Mouse (Mus musculus): ENCODE data around the gene Gm17334. TPM values are rescaled to one million over a fixed set of nuclear protein-coding genes. Genes with fewer than 3 reads are reported as not detected.

The Gm17334 gene
- polyA plus RNA-seq, 1 experiment from 2014 or later: not detected

DNA sequence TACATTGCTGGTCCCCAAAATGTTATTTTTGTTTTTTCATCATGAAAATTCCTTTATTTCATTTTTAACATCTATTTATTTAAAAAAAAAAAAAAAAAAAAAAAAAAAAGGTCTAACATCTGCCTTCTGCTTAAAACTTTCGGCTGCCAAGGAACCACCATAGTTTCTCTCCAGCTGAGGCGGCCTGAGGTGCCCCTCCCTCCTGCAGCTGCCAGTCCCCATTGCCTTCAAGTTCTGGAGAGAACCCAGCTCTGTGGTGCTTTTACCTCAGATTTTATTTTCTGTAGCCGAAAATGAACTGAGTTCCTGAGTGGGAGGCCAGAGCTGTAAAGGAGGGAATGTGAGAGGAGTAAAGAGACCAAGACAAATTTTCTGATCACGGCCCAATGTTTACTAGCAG lies 23.7 kb downstream of the Gm17334 start:
- no peak overlapping the region for H3K4me3 ChIP-seq
- no peak for ATAC-seq (ENCODE audit: low FRiP score, low read depth)
- H3K27ac ChIP-seq: no peak overlapping the region
- no peak overlapping the region for H3K4me2 ChIP-seq (replicated peaks)
- no peaks in the 10 kb centered on the region for H3K4me1 ChIP-seq
- WGBS: 72% methylated on average over 4 of the region's 4 CpGs
- H3K27me3 ChIP-seq (replicated peaks): no peaks in the 10 kb centered on the region
- no peak overlapping the region for H3K9ac ChIP-seq
- no peaks in the 10 kb centered on the region for H3K9me3 ChIP-seq
- no peaks in the 10 kb centered on the region for H3K36me3 ChIP-seq

DNA sequence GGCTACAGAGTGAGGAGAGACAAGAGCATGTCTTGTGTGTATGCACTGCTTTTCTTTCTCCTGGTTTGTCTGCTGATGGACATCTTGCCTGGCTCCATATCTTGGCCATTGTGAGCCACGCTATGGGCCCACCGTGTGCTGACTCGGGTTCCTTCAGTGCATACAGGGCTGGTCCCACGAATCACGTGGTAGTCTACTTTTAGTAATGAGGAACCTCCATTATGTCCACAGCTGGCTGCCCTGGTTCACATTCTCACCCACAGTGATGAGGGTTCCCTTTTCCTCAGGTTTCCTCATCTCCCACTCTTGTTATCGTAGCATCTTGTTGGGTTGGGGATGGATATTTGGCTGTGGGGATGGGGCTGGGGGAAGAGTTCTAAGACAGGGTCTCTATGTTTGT lies 24.4 kb downstream of the Gm17334 start:
- Histone ChIP-seq H3K27ac (no peak overlapping the region), H3K27me3 (replicated peaks) (no peaks in the 10 kb centered on the region), H3K4me2 (replicated peaks) (no peak overlapping the region), H3K9ac (no peak overlapping the region), H3K4me3 (no peak overlapping the region), H3K4me1 (no peaks in the 10 kb centered on the region), H3K36me3 (no peaks in the 10 kb centered on the region), H3K9me3 (no peaks in the 10 kb centered on the region)
- WGBS: 88% methylated on average over 6 of the region's 6 CpGs
- no peak for ATAC-seq (ENCODE audit: low FRiP score, low read depth)

DNA sequence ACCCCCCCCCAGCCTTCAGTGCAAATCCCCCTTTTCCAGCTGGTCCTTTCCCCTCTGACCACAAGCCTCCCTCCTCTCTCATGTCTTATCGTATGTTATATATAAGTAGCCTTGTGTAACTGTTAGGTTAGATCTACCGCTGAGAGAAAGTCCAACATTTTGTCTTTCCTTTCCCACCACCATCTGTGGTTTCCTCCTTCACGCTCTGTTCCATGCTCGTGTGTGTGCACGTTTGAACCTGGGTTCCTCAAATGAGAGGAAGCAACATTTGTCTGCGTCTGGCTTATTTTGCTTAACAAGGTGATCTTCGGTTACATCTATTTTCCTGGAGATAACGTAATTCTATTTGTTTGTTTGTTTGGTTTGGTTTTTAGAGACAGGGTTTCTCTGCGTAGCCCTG lies 25.0 kb downstream of the Gm17334 start:
- WGBS: 93% methylated on average over 9 of the region's 9 CpGs
- ATAC-seq (ENCODE audit: low FRiP score, low read depth): no peak
- H3K36me3 ChIP-seq: no peaks in the 10 kb centered on the region
- H3K27me3 ChIP-seq (replicated peaks): no peaks in the 10 kb centered on the region
- no peak overlapping the region for H3K9ac ChIP-seq
- no peak overlapping the region for H3K4me3 ChIP-seq
- H3K4me1 ChIP-seq: no peaks in the 10 kb centered on the region
- no peaks in the 10 kb centered on the region for H3K9me3 ChIP-seq
- H3K27ac ChIP-seq: no peak overlapping the region
- H3K4me2 ChIP-seq (replicated peaks): no peak overlapping the region

DNA sequence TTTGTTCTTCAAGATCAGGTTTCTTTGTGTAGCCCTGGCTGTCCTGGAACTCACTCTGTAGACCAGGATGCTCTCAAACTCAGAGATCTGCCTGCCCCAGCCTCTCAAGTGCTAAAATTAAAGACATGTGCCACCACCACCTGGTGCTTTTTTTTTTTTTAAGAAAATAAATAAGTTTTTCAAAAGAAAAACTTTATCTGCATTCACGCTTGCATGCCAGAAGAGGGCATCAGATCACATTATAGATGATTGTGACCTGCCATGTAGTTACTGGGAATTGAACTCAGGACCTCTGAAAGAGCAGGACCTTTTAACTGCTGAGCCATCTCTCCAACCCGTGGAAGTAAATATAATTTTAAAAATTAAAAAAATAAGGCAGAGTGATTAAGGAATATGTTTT lies 27.7 kb downstream of the Gm17334 start:
- Histone ChIP-seq H3K4me2 (replicated peaks) (no peak overlapping the region), H3K36me3 (no peaks in the 10 kb centered on the region), H3K4me3 (no peak overlapping the region), H3K9me3 (no peaks in the 10 kb centered on the region), H3K9ac (no peak overlapping the region), H3K4me1 (no peaks in the 10 kb centered on the region), H3K27ac (no peak overlapping the region), H3K27me3 (replicated peaks) (no peaks in the 10 kb centered on the region)
- 92% methylated on average over 2 of the region's 2 CpGs for WGBS
- no peak for ATAC-seq (ENCODE audit: low FRiP score, low read depth)

DNA sequence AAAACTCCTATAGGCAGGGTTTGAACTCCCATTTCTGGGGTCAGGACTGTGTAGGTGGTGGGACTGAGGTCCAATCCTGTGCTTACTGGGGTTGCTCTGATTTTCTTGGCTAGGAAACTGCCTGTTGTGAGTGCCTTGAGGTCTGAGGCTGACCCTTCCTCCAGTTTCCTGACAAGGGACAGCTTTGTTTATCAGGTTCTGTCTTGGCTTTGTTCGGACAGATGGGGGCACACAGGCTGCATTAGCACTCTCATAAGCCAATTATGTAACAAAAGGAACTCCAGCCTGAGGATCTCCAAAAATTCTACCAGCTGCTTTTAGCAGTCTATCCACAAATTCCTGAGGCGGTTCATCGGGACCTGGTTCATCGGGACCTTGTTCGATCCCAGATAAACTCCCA lies 30.6 kb downstream of the Gm17334 start:
- no peak overlapping the region for H3K27ac ChIP-seq
- H3K9me3 ChIP-seq: no peaks in the 10 kb centered on the region
- H3K27me3 ChIP-seq (replicated peaks): no peaks in the 10 kb centered on the region
- no peaks in the 10 kb centered on the region for H3K4me1 ChIP-seq
- no peaks in the 10 kb centered on the region for H3K36me3 ChIP-seq
- no peak for ATAC-seq (ENCODE audit: low FRiP score, low read depth)
- no peak overlapping the region for H3K4me3 ChIP-seq
- no peak overlapping the region for H3K4me2 ChIP-seq (replicated peaks)
- WGBS: 52% methylated on average over 5 of the region's 5 CpGs
- H3K9ac ChIP-seq: no peak overlapping the region

DNA sequence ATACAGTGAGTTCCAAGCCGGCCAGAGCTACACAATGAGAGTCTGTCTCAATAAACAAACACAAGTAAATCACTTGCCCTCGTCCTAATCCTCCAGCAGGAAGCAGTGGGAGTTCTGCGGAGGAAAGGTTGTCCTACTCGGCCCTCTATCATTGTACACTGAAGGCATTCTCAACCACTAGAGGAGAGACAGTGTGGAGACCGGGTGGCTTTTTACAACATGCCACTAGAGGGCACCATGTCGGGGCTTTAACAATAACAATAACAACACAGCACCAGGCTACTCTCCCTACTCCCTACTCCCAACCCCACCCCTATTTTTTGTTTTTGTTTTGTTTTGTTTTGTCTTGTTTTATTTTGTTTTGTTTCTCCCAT lies 35.4 kb downstream of the Gm17334 start:
- no peak for ATAC-seq (ENCODE audit: low FRiP score, low read depth)
- no peaks in the 10 kb centered on the region for H3K9me3 ChIP-seq
- no peak overlapping the region for H3K4me3 ChIP-seq
- H3K36me3 ChIP-seq: no peaks in the 10 kb centered on the region
- H3K27me3 ChIP-seq (replicated peaks): no peaks in the 10 kb centered on the region
- no peak overlapping the region for H3K9ac ChIP-seq
- no peak overlapping the region for H3K27ac ChIP-seq
- H3K4me1 ChIP-seq: no peaks in the 10 kb centered on the region
- WGBS: 47% methylated on average over 6 of the region's 6 CpGs
- no peak overlapping the region for H3K4me2 ChIP-seq (replicated peaks)

DNA sequence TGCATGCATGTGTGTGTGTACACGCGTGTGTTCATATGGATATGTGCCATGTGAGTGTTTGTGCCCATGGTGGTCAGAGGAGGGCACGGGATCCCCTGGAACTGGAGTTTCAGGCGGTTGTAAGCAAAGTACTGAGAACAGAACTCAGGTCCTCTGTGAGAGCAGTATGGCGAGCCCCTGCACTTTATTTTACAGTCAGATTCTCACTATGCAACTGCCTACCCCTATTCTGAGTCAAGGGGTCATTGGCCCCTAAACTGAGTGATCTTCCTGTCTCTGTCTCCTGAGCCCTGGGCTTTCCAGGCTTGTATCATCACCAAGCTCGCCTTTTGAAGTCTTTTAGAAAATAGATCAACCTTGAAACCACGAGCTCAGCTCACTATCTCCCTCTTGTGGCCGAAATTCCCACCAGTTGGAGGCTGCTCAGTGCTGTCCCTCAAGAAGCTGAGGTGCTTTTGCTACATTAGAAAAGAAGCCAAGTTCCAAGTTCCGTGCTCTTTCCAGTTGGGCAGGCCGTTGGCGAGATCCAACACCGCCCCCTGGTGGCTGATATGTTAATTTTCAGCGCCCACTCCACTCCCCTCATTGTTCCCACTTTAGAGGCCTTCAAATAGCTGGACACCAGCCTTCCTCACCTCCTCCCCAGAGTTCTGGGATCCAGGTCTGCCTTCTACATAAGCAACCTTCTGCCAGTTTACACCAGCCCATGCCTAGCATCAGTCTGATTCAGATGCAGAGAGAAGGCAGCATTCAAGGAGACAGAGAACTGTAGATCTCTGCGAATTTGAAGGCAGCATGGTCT lies 36.0 kb downstream of the Gm17334 start:
- H3K36me3 ChIP-seq: no peaks in the 10 kb centered on the region
- no peaks in the 10 kb centered on the region for H3K4me1 ChIP-seq
- ATAC-seq (ENCODE audit: low FRiP score, low read depth): 0 out of 2 replicates have a peak, but pooled peaks have one; percentile 63
- no peaks in the 10 kb centered on the region for H3K27me3 ChIP-seq (replicated peaks)
- no peak overlapping the region for H3K4me3 ChIP-seq
- no peak overlapping the region for H3K4me2 ChIP-seq (replicated peaks)
- H3K9me3 ChIP-seq: no peaks in the 10 kb centered on the region
- H3K27ac ChIP-seq: no peak overlapping the region
- WGBS: 52% methylated on average over 14 of the region's 14 CpGs
- no peak overlapping the region for H3K9ac ChIP-seq

DNA sequence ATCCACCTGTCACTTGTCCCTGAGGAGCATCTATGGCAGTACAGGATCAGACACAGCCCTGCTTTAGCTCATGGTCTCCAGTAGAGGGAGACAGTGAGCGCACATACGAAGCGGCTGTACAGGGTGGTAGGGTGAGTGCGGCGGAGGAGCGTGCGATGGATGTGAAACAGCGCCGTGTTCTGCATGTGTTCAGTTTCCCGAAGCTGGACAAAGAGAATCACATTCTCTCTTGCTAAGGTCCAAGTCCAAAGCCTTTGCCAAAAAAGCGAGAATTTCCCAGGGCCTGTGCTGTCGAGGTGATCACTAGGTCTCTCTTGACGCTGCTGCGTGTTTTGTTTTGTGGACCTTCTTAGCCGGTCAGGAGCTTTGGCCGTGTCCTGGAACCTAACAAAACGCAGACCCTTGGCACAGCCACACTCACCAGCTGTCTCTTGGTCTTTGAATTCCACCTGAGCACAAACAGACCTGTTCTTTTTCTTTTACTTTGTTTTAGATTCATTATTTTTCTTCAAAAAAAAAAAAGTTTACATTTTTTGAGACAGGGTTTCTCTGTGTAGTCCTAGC lies 37.2 kb downstream of the Gm17334 start:
- H3K4me1 ChIP-seq: no peaks in the 10 kb centered on the region
- H3K4me3 ChIP-seq: no peak overlapping the region
- H3K4me2 ChIP-seq (replicated peaks): peak overlapping the region; percentile 50
- WGBS: 25% methylated on average over 17 of the region's 17 CpGs
- peak overlapping the region; percentile 35; the same call in 1 of the 2 replicates for H3K9ac ChIP-seq
- no peaks in the 10 kb centered on the region for H3K36me3 ChIP-seq
- no peaks in the 10 kb centered on the region for H3K27me3 ChIP-seq (replicated peaks)
- no peaks in the 10 kb centered on the region for H3K9me3 ChIP-seq
- ATAC-seq (ENCODE audit: low FRiP score, low read depth): peak; percentile 71
- no peak overlapping the region for H3K27ac ChIP-seq

DNA sequence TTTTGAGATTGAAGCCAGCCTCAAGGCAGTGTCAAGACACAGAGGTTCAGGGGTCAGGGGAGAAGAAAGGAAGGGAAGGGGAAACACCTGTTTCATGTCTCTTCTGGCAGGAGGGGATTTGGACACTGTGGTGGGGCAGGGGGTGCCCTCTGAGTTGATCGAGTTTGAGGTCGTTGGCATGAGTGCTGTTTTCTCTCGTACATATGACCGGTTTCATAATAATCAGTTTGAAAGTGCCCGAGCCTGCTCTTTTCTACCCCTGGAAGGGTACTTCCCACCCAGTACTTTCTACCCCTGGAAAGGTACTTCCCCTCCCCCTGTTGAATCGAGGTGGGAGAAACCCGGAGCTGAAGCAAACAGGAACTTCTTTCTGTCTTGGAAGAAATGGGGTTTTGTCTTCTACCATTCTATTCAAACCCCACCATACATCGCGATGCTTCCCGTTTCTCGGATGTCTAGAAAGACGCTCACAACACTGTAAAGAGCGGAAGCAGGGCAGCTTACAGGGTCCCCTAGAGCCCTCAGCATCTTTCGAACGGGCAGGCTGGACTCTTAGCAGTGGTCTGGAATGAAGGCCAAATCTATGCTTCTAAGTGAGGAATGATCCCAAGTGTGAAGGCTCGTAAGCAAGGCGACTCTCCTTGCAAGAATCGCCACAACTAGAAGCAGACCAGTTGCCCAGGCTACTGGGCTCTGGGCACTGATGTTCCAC lies 37.9 kb downstream of the Gm17334 start:
- H3K9ac ChIP-seq: no peak overlapping the region
- H3K4me3 ChIP-seq: no peak overlapping the region
- no peak overlapping the region for H3K4me2 ChIP-seq (replicated peaks)
- no peaks in the 10 kb centered on the region for H3K27me3 ChIP-seq (replicated peaks)
- ATAC-seq (ENCODE audit: low FRiP score, low read depth): no peak
- H3K36me3 ChIP-seq: no peaks in the 10 kb centered on the region
- H3K9me3 ChIP-seq: no peaks in the 10 kb centered on the region
- 74% methylated on average over 18 of the region's 18 CpGs for WGBS
- no peaks in the 10 kb centered on the region for H3K4me1 ChIP-seq
- H3K27ac ChIP-seq: no peak overlapping the region

DNA sequence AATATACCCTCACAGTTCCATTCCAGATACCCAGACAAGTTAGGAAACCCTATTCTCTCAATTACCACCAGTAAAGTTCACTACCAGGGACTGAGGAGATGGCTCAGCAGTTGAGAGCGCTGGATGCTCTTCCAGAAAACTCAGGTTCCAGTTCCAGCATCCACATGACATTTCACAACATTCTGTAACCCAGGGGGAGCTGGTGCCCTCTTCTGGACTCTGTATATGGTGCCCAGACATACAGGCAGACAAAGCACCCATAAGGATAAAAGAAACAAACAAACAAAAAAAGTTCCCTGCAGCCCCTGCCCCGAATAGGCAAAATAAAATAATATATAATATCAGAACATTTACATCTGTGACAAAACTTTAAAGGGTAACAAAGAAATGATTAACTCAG lies 38.6 kb downstream of the Gm17334 start:
- no peak overlapping the region for H3K4me3 ChIP-seq
- H3K9ac ChIP-seq: no peak overlapping the region
- no peaks in the 10 kb centered on the region for H3K9me3 ChIP-seq
- WGBS: 85% methylated on average over 2 of the region's 2 CpGs
- H3K27ac ChIP-seq: no peak overlapping the region
- no peak overlapping the region for H3K4me2 ChIP-seq (replicated peaks)
- H3K27me3 ChIP-seq (replicated peaks): no peaks in the 10 kb centered on the region
- H3K36me3 ChIP-seq: no peaks in the 10 kb centered on the region
- H3K4me1 ChIP-seq: no peaks in the 10 kb centered on the region
- no peak for ATAC-seq (ENCODE audit: low FRiP score, low read depth)

DNA sequence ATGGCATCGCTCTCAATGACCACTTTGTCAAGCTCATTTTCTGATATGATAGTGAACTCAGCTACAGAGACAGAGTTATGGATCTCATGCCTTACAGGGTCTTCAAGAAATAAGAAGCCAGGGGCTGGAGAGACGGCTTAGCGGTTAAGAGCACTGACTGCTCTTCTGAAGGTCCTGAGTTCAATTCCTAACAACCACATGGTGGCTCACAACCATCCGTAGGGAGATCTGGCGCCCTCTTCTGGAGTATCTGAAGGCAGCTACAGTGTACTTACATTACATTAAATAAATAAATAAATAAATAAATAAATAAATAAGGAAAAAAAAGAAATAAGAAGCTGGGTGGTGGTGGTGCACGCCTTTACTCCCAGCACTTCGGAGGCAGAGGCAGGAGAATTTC lies 39.2 kb downstream of the Gm17334 start:
- H3K4me1 ChIP-seq: no peaks in the 10 kb centered on the region
- no peaks in the 10 kb centered on the region for H3K9me3 ChIP-seq
- no peaks in the 10 kb centered on the region for H3K36me3 ChIP-seq
- 88% methylated on average over 7 of the region's 7 CpGs for WGBS
- no peak for ATAC-seq (ENCODE audit: low FRiP score, low read depth)
- no peak overlapping the region for H3K27ac ChIP-seq
- no peak overlapping the region for H3K9ac ChIP-seq
- H3K27me3 ChIP-seq (replicated peaks): no peaks in the 10 kb centered on the region
- no peak overlapping the region for H3K4me2 ChIP-seq (replicated peaks)
- no peak overlapping the region for H3K4me3 ChIP-seq

DNA sequence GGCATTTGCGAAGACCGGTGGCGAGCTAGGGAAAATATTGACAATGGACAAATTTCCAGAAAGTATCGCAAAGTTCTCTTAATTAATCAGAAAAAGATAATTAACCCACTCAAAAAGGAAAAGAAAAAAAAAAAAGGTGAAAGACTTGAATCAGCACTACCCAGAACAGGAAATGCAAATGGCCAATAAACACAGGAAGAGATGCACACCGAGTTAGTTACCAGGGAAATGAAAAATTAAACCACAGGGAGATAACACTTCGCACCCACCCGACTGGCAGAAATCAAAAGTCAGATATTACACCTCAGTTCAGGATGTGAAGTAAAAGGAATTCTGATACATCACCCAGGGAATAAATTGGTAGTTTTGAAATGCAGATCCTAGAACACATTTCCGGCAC lies 40.7 kb downstream of the Gm17334 start:
- ATAC-seq (ENCODE audit: low FRiP score, low read depth): no peak
- no peak overlapping the region for H3K4me3 ChIP-seq
- H3K9me3 ChIP-seq: no peaks in the 10 kb centered on the region
- no peak overlapping the region for H3K4me2 ChIP-seq (replicated peaks)
- H3K36me3 ChIP-seq: no peaks in the 10 kb centered on the region
- no peaks in the 10 kb centered on the region for H3K4me1 ChIP-seq
- H3K9ac ChIP-seq: no peak overlapping the region
- no peak overlapping the region for H3K27ac ChIP-seq
- WGBS: 96% methylated on average over 8 of the region's 8 CpGs
- H3K27me3 ChIP-seq (replicated peaks): no peaks in the 10 kb centered on the region

Data from neural tube, embryonic 12.5 days (tissue).